Mouse (Mus musculus) embryonic facial prominence, embryonic 14.5 days (tissue): ENCODE results near the gene Eif1ad. TPM values are rescaled to one million over a fixed set of nuclear protein-coding genes. Genes with fewer than 3 reads are reported as not detected.
A peak's percentile ranks its signal among the peaks of the same experiment; 100 is the strongest.
"Not testable (repeated sequence)": the region's sequence is repeated elsewhere in the genome, so short reads cannot be mapped to it uniquely, and the experiment has no call there.

ENCODE experiments used
- ATAC-seq: fragments of 200-750 bp; cut with Nextera tagmentation; 2 replicates; pipeline ENCODE4 v1.8.0; 2017; ENCODE audit warnings: low read depth, moderate number of reproducible peaks, moderate TSS enrichment
- DNase-seq: peaks from one replicate; pipeline ENCODE4 v3.0.0-alpha.2; 2015; ENCODE audit warnings: low spot score
- H3K27ac ChIP-seq: fragments of 300-500 bp; sonication (generic); replicated peaks from 2 replicates; pipeline ENCODE4 v1.5.1; 2014; ENCODE audit warnings: low read depth, mild to moderate bottlenecking, low read length, moderate library complexity
- H3K27me3 ChIP-seq: fragments of 300-500 bp; sonication (generic); replicated peaks from 2 replicates; pipeline ENCODE4 v1.6.1; 2014; ENCODE audit warnings: low read length; ENCODE audit not compliant: control insufficient read depth, insufficient read depth
- H3K36me3 ChIP-seq: fragments of 300-500 bp; sonication (generic); 2 replicates; pipeline ENCODE4 v1.6.1; 2014; ENCODE audit warnings: low read length, mixed read lengths; ENCODE audit not compliant: control insufficient read depth, insufficient read depth
- H3K4me1 ChIP-seq: fragments of 300-500 bp; sonication (generic); 2 replicates; pipeline ENCODE4 v1.6.1; 2014; ENCODE audit warnings: antibody characterized with exemption, low read length; ENCODE audit not compliant: control insufficient read depth, insufficient read depth
- H3K4me2 ChIP-seq: fragments of 300-500 bp; sonication (generic); 2 replicates; pipeline ENCODE4 v1.6.1; 2014; ENCODE audit warnings: low read depth, mild to moderate bottlenecking, low read length, moderate library complexity, mixed read lengths
- H3K4me3 ChIP-seq: fragments of 300-500 bp; sonication (generic); 2 replicates; pipeline ENCODE4 v1.5.1; 2014; ENCODE audit warnings: low read depth, mild to moderate bottlenecking, low read length
- H3K9ac ChIP-seq: fragments of 300-500 bp; sonication (generic); 2 replicates; pipeline ENCODE4 v1.6.1; 2014; ENCODE audit warnings: low read depth, mild to moderate bottlenecking, low read length, moderate library complexity, mixed read lengths
- H3K9me3 ChIP-seq: fragments of 300-500 bp; sonication (generic); 2 replicates; pipeline ENCODE4 v1.6.1; 2016; ENCODE audit warnings: low read length; ENCODE audit not compliant: control insufficient read depth
- whole genome bisulfite sequencing: fragments of 180-500 bp; shearing (Covaris S2); extraction: QIAGEN DNeasy Blood & Tissue Kit; methylation state at CpG from one replicate; pipeline ENCODE4 v1.1.7; 2014; 5-methylcytosine and 5-hydroxymethylcytosine counted together
- polyA plus RNA-seq: library from polyadenylated mRNA; unstranded; fragments of >200 nt; fragmentation: Nextera tagmentation; extraction: Ambion mirVana; gene quantifications from 2 replicates; pipeline ENCODE4 v1.2.1, GENCODE M21; 2014

The Eif1ad gene
- polyA plus RNA-seq, 1 experiment from 2014 or later = 35.0 TPM

- ATAC-seq = peak; percentile 27; the same call in 1 of the 2 replicates
- no peak for DNase-seq
- under 1% methylated on average over 15 of the region's 43 CpGs for WGBS
- Histone ChIP-seq H3K4me3 (peak overlapping the region; percentile 92), H3K36me3 (peaks cover 28% of the 10 kb centered on the region), H3K27me3 (peaks cover 4% of the 10 kb centered on the region), H3K27ac (peak overlapping the region; percentile 80), H3K4me2 (peak overlapping the region; percentile 79), H3K9ac (peak overlapping the region; percentile 91), H3K4me1 (peaks cover 18% of the 10 kb centered on the region), H3K9me3 (no peaks in the 10 kb centered on the region)
Observed at GRCm38 (mm10) chr19:5388011-5388441, 21.5 kb downstream of the Eif1ad start.

GRCm38 (mm10) chr19:5388588-5389242, 22.2 kb downstream of the Eif1ad start, which contains the start of gene Sart1:
Sart1 (minus strand) TSS chr19:5388703.
- Histone ChIP-seq H3K9me3 (no peaks in the 10 kb centered on the region), H3K4me3 (peak within 1 kb of the TSS; percentile 92), H3K36me3 (peaks cover 21% of the 10 kb centered on the region), H3K4me2 (peak within 1 kb of the TSS; percentile 79), H3K27ac (peak within 1 kb of the TSS; percentile 84), H3K4me1 (peaks cover 18% of the 10 kb centered on the region), H3K9ac (peak within 1 kb of the TSS; percentile 91), H3K27me3 (peaks cover 4% of the 10 kb centered on the region)
- DNase-seq (peak; percentile 99), ATAC-seq (peak; percentile 97)
- 4% methylated on average over 27 of the region's 43 CpGs for WGBS

GRCm38 (mm10) chr19:5389647-5390046, 23.1 kb downstream of the Eif1ad start:
- Histone ChIP-seq H3K27me3 (peaks cover 4% of the 10 kb centered on the region), H3K4me3 (peak overlapping the region; percentile 92), H3K36me3 (peaks cover 12% of the 10 kb centered on the region), H3K9me3 (no peaks in the 10 kb centered on the region), H3K4me1 (peaks cover 18% of the 10 kb centered on the region), H3K27ac (peak overlapping the region; percentile 41; the same call in 1 of the 2 replicates), H3K4me2 (peak overlapping the region; percentile 79), H3K9ac (peak overlapping the region; percentile 91)
- 30% methylated on average over 12 of the region's 12 CpGs for WGBS
- no peak for ATAC-seq
- DNase-seq = no peak

- Histone ChIP-seq H3K27ac (no peak overlapping the region), H3K4me2 (peak overlapping the region; percentile 79), H3K9ac (peak overlapping the region; percentile 91; the same call in 1 of the 2 replicates), H3K9me3 (no peaks in the 10 kb centered on the region), H3K4me1 (peaks cover 18% of the 10 kb centered on the region), H3K27me3 (peaks cover 4% of the 10 kb centered on the region), H3K4me3 (peak overlapping the region; percentile 92), H3K36me3 (peaks cover 4% of the 10 kb centered on the region)
- DNase-seq (no peak), ATAC-seq (no peak)
- WGBS = 68% methylated on average over 8 of the region's 8 CpGs
Observed at GRCm38 (mm10) chr19:5390416-5390815, 23.9 kb downstream of the Eif1ad start.

GRCm38 (mm10) chr19:5392892-5393291, 26.4 kb downstream of the Eif1ad start:
- Histone ChIP-seq H3K9ac (no peak overlapping the region), H3K9me3 (no peaks in the 10 kb centered on the region), H3K27ac (0 out of 2 replicates have a peak overlapping the region, but pooled peaks have one; percentile 3), H3K4me1 (peaks cover 12% of the 10 kb centered on the region), H3K4me2 (no peak overlapping the region), H3K27me3 (peaks cover 4% of the 10 kb centered on the region), H3K4me3 (no peak overlapping the region), H3K36me3 (no peaks in the 10 kb centered on the region)
- WGBS = 50% methylated on average over 4 of the region's 4 CpGs
- no peak for ATAC-seq
- peak; percentile 47 for DNase-seq

- no peak for DNase-seq
- Histone ChIP-seq H3K9me3 (no peaks in the 10 kb centered on the region), H3K36me3 (no peaks in the 10 kb centered on the region), H3K27me3 (no peaks in the 10 kb centered on the region), H3K4me3 (no peak overlapping the region), H3K27ac (no peak overlapping the region), H3K4me2 (no peak overlapping the region), H3K9ac (no peak overlapping the region), H3K4me1 (peaks cover 11% of the 10 kb centered on the region)
- WGBS = 50% methylated on average over 10 of the region's 10 CpGs
- ATAC-seq = no peak
Observed at GRCm38 (mm10) chr19:5394168-5394567, 27.6 kb downstream of the Eif1ad start.

- Histone ChIP-seq H3K4me3 (no peak overlapping the region), H3K27me3 (no peaks in the 10 kb centered on the region), H3K4me1 (no peaks in the 10 kb centered on the region), H3K9ac (no peak overlapping the region), H3K9me3 (no peaks in the 10 kb centered on the region), H3K27ac (no peak overlapping the region), H3K4me2 (no peak overlapping the region), H3K36me3 (no peaks in the 10 kb centered on the region)
- no peak for ATAC-seq
- no peak for DNase-seq
- 70% methylated on average over 4 of the region's 4 CpGs for WGBS
Observed at GRCm38 (mm10) chr19:5395371-5395770, 28.8 kb downstream of the Eif1ad start.

GRCm38 (mm10) chr19:5401073-5401472, 34.5 kb downstream of the Eif1ad start:
- ATAC-seq, H3K9me3 ChIP-seq, H3K27me3 ChIP-seq, H3K4me2 ChIP-seq, H3K4me3 ChIP-seq, DNase-seq, H3K9ac ChIP-seq, H3K36me3 ChIP-seq, H3K4me1 ChIP-seq, H3K27ac ChIP-seq: not testable (repeated sequence)
- WGBS = 69% methylated on average over 4 of the region's 4 CpGs

GRCm38 (mm10) chr19:5402293-5402692, 35.8 kb downstream of the Eif1ad start, which contains the start of gene Tsga10ip:
Tsga10ip (minus strand) TSS chr19:5402526.
- ATAC-seq = no peak
- no peak within 1 kb of the TSS for H3K4me2 ChIP-seq
- DNase-seq = no peak
- peaks cover 4% of the 10 kb centered on the region for H3K4me1 ChIP-seq
- no peaks in the 10 kb centered on the region for H3K36me3 ChIP-seq
- no peak within 1 kb of the TSS for H3K27ac ChIP-seq
- H3K4me3 ChIP-seq = no peak within 1 kb of the TSS
- H3K27me3 ChIP-seq = no peaks in the 10 kb centered on the region
- H3K9ac ChIP-seq = no peak within 1 kb of the TSS
- 69% methylated on average over 8 of the region's 8 CpGs for WGBS
- H3K9me3 ChIP-seq = no peaks in the 10 kb centered on the region
